Mouse (Mus musculus): ENCODE data around the gene Arhgef1. TPM values are rescaled to one million over a fixed set of nuclear protein-coding genes. Genes with fewer than 3 reads are reported as not detected.

Arhgef1 gene
- total RNA-seq (2023) = 100 to 1,000 TPM; 599 to 603 TPM

GRCm38 (mm10) chr7:24902630-24903443, at the start of gene Arhgef1:
Gene Arhgef1, plus strand, starts transcription at chr7:24902912.

DNA sequence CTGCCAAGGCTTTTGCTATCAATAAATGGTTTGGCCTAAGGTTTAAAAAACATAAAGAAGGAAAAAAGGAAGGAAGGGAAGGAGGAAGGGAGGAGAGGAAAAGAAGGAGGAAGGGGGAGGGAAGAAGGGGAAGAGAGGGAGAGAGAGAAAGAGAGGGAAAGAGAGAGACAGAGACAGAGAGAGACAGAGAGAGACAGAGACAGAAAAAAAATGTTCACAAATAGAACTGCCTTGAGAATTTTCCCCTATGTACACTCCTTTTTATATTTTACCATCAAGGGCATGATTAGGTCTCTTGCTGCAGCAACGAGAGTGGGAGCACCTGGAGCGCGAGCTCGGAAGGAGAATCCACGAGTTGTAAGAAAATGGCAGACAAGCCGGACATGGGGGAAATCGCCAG, 40.8 kb upstream of the Arhgef1 start, which contains the start of gene Gm9844:
TSS of gene Gm9844 (plus strand) at position 301 of the 400 bp plus-strand sequence.

DNA sequence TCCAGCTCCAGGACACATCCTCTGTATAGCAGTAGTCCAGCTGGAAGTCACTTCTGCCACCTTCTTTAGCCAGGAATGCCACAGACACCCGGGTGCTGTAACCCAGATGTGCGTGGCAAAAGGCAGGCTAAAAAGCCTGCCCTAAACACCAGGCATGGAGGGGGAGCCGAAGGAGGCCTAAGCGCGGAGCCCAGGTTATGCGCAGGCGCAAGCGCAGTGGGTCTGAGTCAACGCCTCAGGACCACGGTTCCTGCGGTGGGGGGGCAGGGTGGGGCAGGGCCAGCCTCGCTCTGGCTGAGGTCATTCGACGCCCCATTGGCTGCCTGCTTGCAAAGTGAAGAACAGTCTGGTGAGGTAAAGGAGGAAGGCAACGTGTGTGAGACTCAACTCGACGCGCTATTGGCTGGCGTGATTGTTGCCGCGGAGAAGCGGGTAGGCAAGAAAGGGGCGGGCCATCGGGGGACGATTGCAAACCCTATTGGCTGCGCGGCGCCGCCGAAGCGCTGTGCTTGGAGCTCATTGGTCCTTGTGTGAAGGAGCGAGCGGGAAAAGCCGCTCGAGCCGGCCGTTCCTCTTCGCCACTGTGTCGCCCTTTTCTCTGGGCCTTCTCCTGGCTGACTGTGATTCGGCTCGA, 33.1 kb upstream of the Arhgef1 start, which contains the start of the genes Lypd4 and Dmrtc2:
TSS of gene Lypd4 (minus strand) at position 410 of the 634 bp plus-strand sequence.
TSS of gene Dmrtc2 (plus strand) at position 526 of the 634 bp plus-strand sequence.

DNA sequence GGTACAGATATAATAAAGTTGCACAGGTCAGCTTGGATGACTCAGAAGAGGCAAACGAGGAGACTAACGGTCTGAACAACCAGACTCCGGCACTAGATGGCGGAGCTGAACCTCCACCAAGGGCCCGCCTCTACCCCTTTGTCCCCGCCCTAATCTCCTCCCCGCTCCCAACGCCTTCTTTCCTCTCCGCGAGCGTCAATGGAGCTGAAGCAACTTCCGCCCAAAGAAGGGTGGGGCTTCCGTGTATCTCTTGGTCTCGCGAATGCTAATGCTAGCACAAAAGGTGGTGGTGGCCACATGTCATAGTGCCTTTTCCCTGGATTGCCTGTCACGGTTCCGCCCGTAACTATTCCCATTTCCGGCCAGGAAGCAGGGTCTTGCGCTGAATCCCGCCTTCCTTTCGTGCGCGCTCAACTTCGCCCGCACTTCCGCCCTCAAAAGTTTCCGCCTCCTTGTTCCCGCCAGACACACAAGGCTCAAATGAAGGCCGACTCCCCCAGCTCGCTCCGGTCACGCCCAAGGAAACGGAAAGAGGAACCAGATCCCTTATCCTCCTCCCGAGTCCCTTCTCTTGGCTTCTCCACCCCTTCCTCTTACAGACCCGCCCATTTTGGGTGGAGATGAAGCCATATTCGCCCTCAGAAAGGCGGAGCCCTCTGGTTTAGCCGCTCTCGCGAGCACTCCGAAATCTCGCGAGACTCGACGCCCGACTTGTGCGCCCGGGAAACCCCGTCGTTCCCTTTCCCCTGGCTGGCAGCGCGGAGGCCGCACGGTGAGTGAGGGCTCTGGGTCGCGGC, 18.6 kb upstream of the Arhgef1 start, which contains the start of gene Rps19:
TSS of gene Rps19 (plus strand) at position 476 of the 797 bp plus-strand sequence.

GRCm38 (mm10) chr7:24897224-24897623, 5.5 kb upstream of the Arhgef1 start, which contains the start of gene Cd79a:
Gene Cd79a, plus strand, starts transcription at chr7:24897381.

DNA sequence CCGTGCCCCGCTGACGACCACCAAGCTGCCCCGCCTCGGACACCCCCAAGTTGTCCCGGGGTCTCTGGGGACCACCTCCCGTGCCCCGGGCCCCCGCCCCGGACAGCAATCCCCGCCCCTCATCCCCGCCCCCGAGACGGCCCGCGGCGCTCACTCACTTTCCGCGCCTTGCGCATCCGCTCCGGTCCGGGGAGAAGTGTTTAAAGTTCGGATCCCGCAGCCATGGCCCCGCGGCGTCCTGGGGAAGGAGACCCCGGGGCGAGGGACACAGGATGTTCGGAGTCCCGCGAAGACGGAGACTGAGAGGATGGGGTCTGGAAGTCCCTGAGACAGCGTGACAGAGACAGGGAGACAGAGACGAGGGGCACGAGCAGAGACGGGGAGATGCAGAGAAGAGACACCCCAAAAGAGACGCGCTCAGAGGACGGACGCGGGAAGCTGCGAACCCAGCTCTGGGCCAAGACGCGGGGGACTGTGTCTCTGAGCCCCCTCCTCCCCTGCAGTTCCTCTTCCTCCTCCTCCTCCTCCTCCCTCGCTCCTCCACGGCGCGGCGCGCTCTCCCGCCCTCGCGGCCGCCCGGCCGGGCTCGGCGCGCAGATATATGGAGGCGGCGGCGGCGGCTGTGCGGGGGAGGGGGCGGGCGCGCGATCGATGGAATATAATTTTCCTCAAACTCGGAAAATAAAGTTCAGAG, 41.7 kb downstream of the Arhgef1 start, which contains the start of gene Gm4881:
TSS of gene Gm4881 (minus strand) at position 238 of the 694 bp plus-strand sequence.

DNA sequence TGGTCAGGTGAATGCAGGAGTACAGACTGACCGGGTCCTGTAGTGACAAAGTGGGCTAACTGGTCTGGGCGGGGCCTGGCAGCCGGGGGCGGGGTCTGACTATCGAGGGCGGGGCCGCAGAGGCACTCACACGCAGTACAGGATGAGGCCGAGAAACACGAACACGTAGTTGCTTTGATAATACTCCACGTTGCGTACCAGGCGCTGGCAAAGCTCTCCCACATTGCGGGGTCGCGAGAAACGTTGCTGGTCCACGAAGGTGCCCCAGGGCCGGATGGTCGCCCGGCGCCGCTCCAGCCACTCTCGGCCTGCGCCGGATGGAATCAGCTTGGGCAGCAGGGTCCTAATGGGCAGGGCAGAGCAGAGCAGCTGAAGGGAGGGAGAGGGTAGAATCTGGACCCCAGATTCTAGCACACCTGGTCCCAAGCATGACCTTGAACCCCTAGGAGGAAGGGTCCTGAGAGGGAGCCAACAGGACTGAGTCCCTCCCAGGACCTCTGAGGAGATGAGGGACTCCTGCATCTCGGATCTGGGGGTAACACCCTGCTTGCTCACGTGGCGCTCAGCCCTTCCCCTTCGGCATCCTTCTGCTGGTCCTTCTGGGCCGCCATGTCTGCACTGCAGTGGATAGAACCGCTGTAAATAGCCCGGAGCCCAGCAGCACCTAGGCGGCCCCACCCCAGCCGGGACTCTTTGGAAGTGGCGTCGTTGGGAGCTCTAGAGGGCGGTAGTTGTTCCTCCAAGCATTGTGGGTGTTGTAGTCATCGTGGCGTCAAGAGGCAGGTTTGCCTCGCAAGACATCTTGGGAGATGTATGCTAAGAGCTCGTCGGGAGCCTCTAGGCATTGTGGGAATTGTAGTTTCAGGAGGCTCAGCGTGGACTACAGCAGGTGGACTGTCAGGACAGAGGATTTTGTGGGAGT, 69.5 kb downstream of the Arhgef1 start, which contains the start of gene Rabac1:
TSS of gene Rabac1 (minus strand) at position 783 of the 922 bp plus-strand sequence.

Other genes starting within 250 kb of the Arhgef1 start
- not detected for gene Tex101, start 226.2 kb upstream of the Arhgef1 start, total RNA-seq (2023)
- 1 to 10 TPM in 1 of 2 experiments, under 1 TPM in 1; 0.97 to 2.1 TPM for gene BC049730, start 193.7 kb upstream of the Arhgef1 start, total RNA-seq (2023)
- gene Gm4763, start 176.0 kb upstream of the Arhgef1 start, total RNA-seq (2023) = 1 to 10 TPM; 8.0 to 9.5 TPM
- gene Cd177, start 142.6 kb upstream of the Arhgef1 start, total RNA-seq (2023) = 1,000 to 10,000 TPM; 1,138 to 1,339 TPM
- 10 to 100 TPM; 74.1 to 80.0 TPM for gene Ceacam10, start 125.7 kb upstream of the Arhgef1 start, total RNA-seq (2023)
- 1 to 10 TPM; 1.0 to 1.9 TPM for gene Gm9844, start 40.7 kb upstream of the Arhgef1 start, total RNA-seq (2023)
- gene Lypd4, start 33.0 kb upstream of the Arhgef1 start, total RNA-seq (2023) = not detected
- not detected for gene Dmrtc2, start 32.9 kb upstream of the Arhgef1 start, total RNA-seq (2023)
- 100 to 1,000 TPM; 709 to 835 TPM for gene Rps19, start 18.5 kb upstream of the Arhgef1 start, total RNA-seq (2023)
- 10 to 100 TPM in 1 of 2 experiments, 1 to 10 TPM in 1; 6.0 to 16.1 TPM for gene Cd79a, start 5.5 kb upstream of the Arhgef1 start, total RNA-seq (2023)
- not detected for gene Gm4881, start 41.6 kb downstream of the Arhgef1 start, total RNA-seq (2023)
- gene Rabac1, start 69.8 kb downstream of the Arhgef1 start, total RNA-seq (2023) = 100 to 1,000 TPM; 126 to 160 TPM
- gene Atp1a3, start 103.0 kb downstream of the Arhgef1 start, total RNA-seq (2023) = 100 to 1,000 TPM; 196 to 231 TPM
- gene Grik5, start 169.4 kb downstream of the Arhgef1 start, total RNA-seq (2023) = 1 to 10 TPM; 3.5 to 3.7 TPM
- gene Zfp574, start 169.7 kb downstream of the Arhgef1 start, total RNA-seq (2023) = 10 to 100 TPM; 12.7 to 14.1 TPM